Mouse (Mus musculus) midbrain, embryonic 13.5 days (tissue): ENCODE results near the gene Tox4. TPM values are rescaled to one million over a fixed set of nuclear protein-coding genes. Genes with fewer than 3 reads are reported as not detected.

Experiments used
- ATAC-seq: fragments of 200-750 bp; cut with Nextera tagmentation; 2 replicates; pipeline ENCODE4 v1.8.0; 2017; ENCODE audit warnings: mild to moderate bottlenecking, moderate TSS enrichment, moderate library complexity
- H3K27ac ChIP-seq: fragments of 300-500 bp; sonication (generic); 2 replicates; pipeline ENCODE4 v1.5.1; 2015; ENCODE audit warnings: inconsistent platforms, mild to moderate bottlenecking, moderate library complexity
- H3K27me3 ChIP-seq: fragments of 300-500 bp; sonication (generic); 2 replicates; pipeline ENCODE4 v1.6.1; 2015; ENCODE audit warnings: mild to moderate bottlenecking, inconsistent platforms
- H3K36me3 ChIP-seq: fragments of 300-500 bp; sonication (generic); 2 replicates; pipeline ENCODE4 v1.6.1; 2015; ENCODE audit warnings: mild to moderate bottlenecking, inconsistent platforms
- H3K4me1 ChIP-seq: fragments of 300-500 bp; sonication (generic); replicated peaks from 2 replicates; pipeline ENCODE4 v1.6.1; 2015; ENCODE audit warnings: inconsistent platforms
- H3K4me2 ChIP-seq: fragments of 300-500 bp; sonication (generic); replicated peaks from 2 replicates; pipeline ENCODE4 v1.6.1; 2015; ENCODE audit warnings: moderate library complexity, mild to moderate bottlenecking, inconsistent platforms
- H3K4me3 ChIP-seq: fragments of 300-500 bp; sonication (generic); replicated peaks from 2 replicates; pipeline ENCODE4 v1.5.1; 2015; ENCODE audit warnings: mild to moderate bottlenecking, inconsistent platforms
- H3K9ac ChIP-seq: fragments of 300-500 bp; sonication (generic); replicated peaks from 2 replicates; pipeline ENCODE4 v1.6.1; 2015; ENCODE audit warnings: mild to moderate bottlenecking, inconsistent platforms
- H3K9me3 ChIP-seq: fragments of 300-500 bp; sonication (generic); 2 replicates; pipeline ENCODE4 v1.6.1; 2016; ENCODE audit warnings: mild to moderate bottlenecking, inconsistent platforms
- WGBS: fragments of 180-500 bp; shearing (Covaris S2); methylation state at CpG from one replicate; pipeline ENCODE4 v1.1.7; 2015; 5-methylcytosine and 5-hydroxymethylcytosine counted together
- polyA plus RNA-seq: library from polyadenylated mRNA; unstranded; fragments of >200 nt; fragmentation: Nextera tagmentation; extraction: Ambion mirVana; gene quantifications from 2 replicates; pipeline ENCODE4 v1.2.1, GENCODE M21; 2015

Tox4 gene
- polyA plus RNA-seq, 1 experiment from 2014 or later = 55.5 TPM

DNA sequence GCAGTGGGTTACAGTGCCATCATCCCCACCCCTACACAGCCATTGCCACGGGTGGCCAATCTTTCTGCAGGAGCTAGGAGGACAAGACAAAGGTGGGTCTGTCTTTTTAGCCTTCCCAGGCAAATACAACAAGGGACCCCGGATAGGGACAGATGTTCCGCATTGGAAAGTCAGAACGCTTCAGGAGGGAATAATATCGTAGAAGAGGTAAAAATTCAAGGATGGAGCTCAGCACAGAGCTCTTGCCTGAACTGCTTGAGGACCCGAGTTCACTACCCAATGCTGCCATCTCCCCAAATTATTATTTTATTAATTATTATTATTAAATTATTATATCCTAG is 60.5 kb downstream of the Tox4 start:
- no peaks in the 10 kb centered on the region for H3K27me3 ChIP-seq
- H3K36me3 ChIP-seq = no peaks in the 10 kb centered on the region
- peak overlapping the region; percentile 60; the same call in 1 of the 2 replicates for H3K9ac ChIP-seq
- WGBS = 78% methylated on average over 6 of the region's 6 CpGs
- H3K9me3 ChIP-seq = 0 out of 2 replicates have a peak, but pooled peaks cover 3% of the 10 kb centered on the region
- peak overlapping the region; percentile 49 for H3K4me2 ChIP-seq
- no peak overlapping the region for H3K27ac ChIP-seq
- no peak for ATAC-seq
- H3K4me3 ChIP-seq = peak overlapping the region; percentile 33; the same call in 1 of the 2 replicates
- no peaks in the 10 kb centered on the region for H3K4me1 ChIP-seq

Other genes with a start within 250 kb of the Tox4 start
- not detected in 2 replicates for gene Olfr221, start 236.7 kb upstream of the Tox4 start, polyA plus RNA-seq
- 705 and 728 TPM in 2 replicates for gene Hnrnpc, start 175.1 kb upstream of the Tox4 start, polyA plus RNA-seq
- 60.6 and 69.4 TPM in 2 replicates for gene Rpgrip1, start 168.4 kb upstream of the Tox4 start, polyA plus RNA-seq
- gene Supt16, start 81.7 kb upstream of the Tox4 start, polyA plus RNA-seq = 62.7 and 68.4 TPM in 2 replicates
- gene Chd8, start 21.4 kb upstream of the Tox4 start, polyA plus RNA-seq = 46.5 and 50.4 TPM in 2 replicates
- gene Rab2b, start 399 bp downstream of the Tox4 start, polyA plus RNA-seq = 60.6 and 63.4 TPM in 2 replicates
- 50.4 and 57.8 TPM in 2 replicates for gene Mettl3, start 26.0 kb downstream of the Tox4 start, polyA plus RNA-seq
- gene Sall2, start 49.6 kb downstream of the Tox4 start, polyA plus RNA-seq = 56.6 and 56.9 TPM in 2 replicates
- not detected in 2 replicates for gene Olfr1513, start 77.3 kb downstream of the Tox4 start, polyA plus RNA-seq
- gene Olfr1512, start 100.0 kb downstream of the Tox4 start, polyA plus RNA-seq = not detected in 2 replicates
- gene Olfr1511, start 118.2 kb downstream of the Tox4 start, polyA plus RNA-seq = not detected in 2 replicates
- not detected in 2 replicates for gene Olfr1510, start 135.2 kb downstream of the Tox4 start, polyA plus RNA-seq
- not detected in 2 replicates for gene Olfr1509, start 163.8 kb downstream of the Tox4 start, polyA plus RNA-seq
- gene Olfr1508, start 188.3 kb downstream of the Tox4 start, polyA plus RNA-seq = not detected in 2 replicates
- gene Olfr1507, start 216.6 kb downstream of the Tox4 start, polyA plus RNA-seq = not detected in 2 replicates